ENCODE assay signal across 12 mouse cellular contexts in the genomic region with DNA sequence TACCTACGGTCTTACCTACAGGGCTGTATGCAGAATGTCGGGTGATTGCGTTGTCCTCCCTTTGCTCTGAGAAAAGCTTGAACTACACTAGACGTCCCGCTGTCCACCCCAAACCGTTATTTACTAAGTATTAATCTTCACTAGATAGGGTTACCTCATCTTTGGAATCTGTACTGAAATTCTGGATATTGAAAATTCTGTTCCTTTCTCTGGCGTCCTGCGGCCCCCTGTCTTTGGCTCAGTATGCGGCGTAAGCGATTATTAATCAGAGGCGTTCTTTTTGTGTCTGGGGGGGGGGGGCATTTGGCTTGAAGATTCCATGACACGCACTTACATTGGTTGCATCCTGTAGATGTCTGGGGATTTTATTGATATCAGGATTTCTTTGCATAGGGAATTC.
DNase-seq lines count a peak whose midpoint lies in the region; ATAC-seq and TF ChIP-seq lines count a peak whose summit lies in the region.
"Had no signal": no experiment of that assay in that cellular context is flagged by ENCODE, and none has a peak within 500 bp of the region (broad histone marks: within the 10 kb centered on the region; RNA-seq: fewer than 3 reads in every experiment).

No protein-coding gene starts in this region.

- H3K27ac ChIP-seq in cortical plate, adult 2 months (ENCODE audit: insufficient read depth, low read length): peak overlapping the region; percentile 95
- H3K27ac ChIP-seq in hindbrain, embryonic 13.5 days: peak overlapping the region; percentile 100
- peak overlapping the region; percentile 100 for H3K27ac ChIP-seq in neural tube, embryonic 12.5 days
- H3K27ac ChIP-seq in liver, postnatal 0 days (ENCODE audit: low read depth): no peak overlapping the region
- H3K27ac ChIP-seq: limb, embryonic 12.5 days; lung, embryonic 15.5 days had no signal

- 3% methylated on average over 13 of the region's 13 CpGs for WGBS in hindbrain, embryonic 13.5 days
- under 1% methylated on average over 13 of the region's 13 CpGs for WGBS in neural tube, embryonic 12.5 days
- 4% methylated on average over 13 of the region's 13 CpGs for WGBS in liver, postnatal 0 days (ENCODE audit: insufficient replicate concordance)

- peak overlapping the region; percentile 72 for H3K4me2 ChIP-seq in hindbrain, embryonic 13.5 days
- peak overlapping the region; percentile 72 for H3K4me2 ChIP-seq in neural tube, embryonic 12.5 days (replicated peaks)
- no peak overlapping the region for H3K4me2 ChIP-seq in liver, postnatal 0 days (ENCODE audit: low read depth, low read length)
- H3K4me2 ChIP-seq: limb, embryonic 12.5 days; lung, embryonic 15.5 days had no signal

- no peak for TF ChIP-seq CTCF in cortical plate, adult 2 months (IDR thresholded peaks at IDR 0.05; ENCODE audit: extremely low read depth, insufficient read depth, low read length)
- TF ChIP-seq CTCF in liver, postnatal 0 days (IDR thresholded peaks at IDR 0.05; ENCODE audit: low read depth): no peak

- peak overlapping the region; percentile 100 for H3K9ac ChIP-seq in hindbrain, embryonic 13.5 days
- H3K9ac ChIP-seq in neural tube, embryonic 12.5 days: peak overlapping the region; percentile 100
- H3K9ac ChIP-seq in liver, postnatal 0 days (replicated peaks): no peak overlapping the region
- H3K9ac ChIP-seq: limb, embryonic 12.5 days; lung, embryonic 15.5 days had no signal

- ATAC-seq in hindbrain, embryonic 13.5 days (ENCODE audit: low FRiP score): no peak
- ATAC-seq in neural tube, embryonic 12.5 days (ENCODE audit: low FRiP score, low read depth): no peak
- ATAC-seq in liver, postnatal 0 days: no peak

- H3K27me3 ChIP-seq in hindbrain, embryonic 13.5 days: no peaks in the 10 kb centered on the region
- peaks cover 4% of the 10 kb centered on the region; the same call in 1 of the 2 replicates for H3K27me3 ChIP-seq in neural tube, embryonic 12.5 days (replicated peaks)
- peaks cover 97% of the 10 kb centered on the region for H3K27me3 ChIP-seq in liver, postnatal 0 days (ENCODE audit: insufficient read depth, low read length)

- H3K4me3 ChIP-seq in cortical plate, adult 2 months (ENCODE audit: insufficient read depth, low read length): peak overlapping the region; percentile 74
- peak overlapping the region; percentile 79 for H3K4me3 ChIP-seq in hindbrain, embryonic 13.5 days
- peak overlapping the region; percentile 90 for H3K4me3 ChIP-seq in neural tube, embryonic 12.5 days
- H3K4me3 ChIP-seq in liver, postnatal 0 days (ENCODE audit: low read depth, low read length): no peak overlapping the region
- H3K4me3 ChIP-seq: limb, embryonic 12.5 days; lung, embryonic 15.5 days had no signal

- H3K4me1 ChIP-seq in cortical plate, adult 2 months (ENCODE audit: control insufficient read depth, insufficient read depth, low read length): no peaks in the 10 kb centered on the region
- no peaks in the 10 kb centered on the region for H3K4me1 ChIP-seq in hindbrain, embryonic 13.5 days (replicated peaks)
- no peaks in the 10 kb centered on the region for H3K4me1 ChIP-seq in neural tube, embryonic 12.5 days
- peaks cover 10% of the 10 kb centered on the region; the same call in 1 of the 2 replicates for H3K4me1 ChIP-seq in liver, postnatal 0 days (ENCODE audit: insufficient read depth)

- no peaks in the 10 kb centered on the region for H3K36me3 ChIP-seq in hindbrain, embryonic 13.5 days
- peaks cover 6% of the 10 kb centered on the region; the same call in 1 of the 2 replicates for H3K36me3 ChIP-seq in neural tube, embryonic 12.5 days
- no peaks in the 10 kb centered on the region for H3K36me3 ChIP-seq in liver, postnatal 0 days (replicated peaks; ENCODE audit: insufficient read depth, low read length)
- H3K36me3 ChIP-seq: limb, embryonic 12.5 days; lung, embryonic 15.5 days had no signal

- DNase-seq in embryo, embryonic 11 days: peak; percentile 37
- DNase-seq in embryo, embryonic 10.5 days (ENCODE audit: low spot score): no peak
- no peak for DNase-seq in liver, postnatal 0 days
- DNase-seq in gastrocnemius, adult 18-20 months (ENCODE audit: low spot score): no peak
- no peak for DNase-seq in testis, postnatal 10 days (ENCODE audit: low spot score)
- DNase-seq: B cell, adult 2 months; kidney, postnatal 25 days had no signal

- H3K9me3 ChIP-seq in hindbrain, embryonic 13.5 days: no peaks in the 10 kb centered on the region
- H3K9me3 ChIP-seq in neural tube, embryonic 12.5 days: no peaks in the 10 kb centered on the region
- H3K9me3 ChIP-seq in liver, postnatal 0 days (ENCODE audit: low read length): no peaks in the 10 kb centered on the region
- H3K9me3 ChIP-seq: limb, embryonic 12.5 days; lung, embryonic 15.5 days had no signal

- TF ChIP-seq EP300 in liver, postnatal 0 days (IDR thresholded peaks at IDR 0.05; ENCODE audit: low read depth): no peak

- no peak for TF ChIP-seq POLR2A in cortical plate, adult 2 months (IDR thresholded peaks at IDR 0.05; ENCODE audit: extremely low read depth, insufficient read depth, low read length)
